Mouse (Mus musculus) brown adipose tissue, adult 24 weeks (tissue): ENCODE results near the gene Hccs. TPM values are rescaled to one million over a fixed set of nuclear protein-coding genes. Genes with fewer than 3 reads are reported as not detected.
"Not testable (repeated sequence)": the region's sequence is repeated elsewhere in the genome, so short reads cannot be mapped to it uniquely, and the experiment has no call there.

Experiments
- H3K27ac ChIP-seq: fragments of 200-500 bp; replicated peaks from 2 replicates; pipeline ENCODE4 v1.5.1; 2012; ENCODE audit warnings: low read depth, mild to moderate bottlenecking, low read length
- H3K4me1 ChIP-seq: fragments of 200-500 bp; 2 replicates; pipeline ENCODE4 v1.6.1; 2012; ENCODE audit warnings: low read length, mixed read lengths; ENCODE audit not compliant: control insufficient read depth, insufficient read depth, insufficient read length
- H3K4me3 ChIP-seq: fragments of 200-500 bp; 2 replicates; pipeline ENCODE4 v1.5.1; 2012; ENCODE audit warnings: low read depth, mild to moderate bottlenecking, low read length, moderate library complexity; ENCODE audit not compliant: insufficient read depth
- polyA plus RNA-seq: library from polyadenylated mRNA; stranded (reverse); fragments of >200 nt; gene quantifications from 2 replicates; pipeline ENCODE4 v1.2.4, GENCODE M21; 2012; ENCODE audit not compliant: missing spikeins, insufficient read depth, insufficient read length

The Hccs gene
- 35.8 and 50.3 TPM in 2 replicates for polyA plus RNA-seq

GRCm38 (mm10) chrX:169319945-169320667, at the start of gene Hccs:
TSS of gene Hccs (minus strand) at chrX:169320372.
- 0 out of 2 replicates have a peak, but pooled peaks cover 2% of the 10 kb centered on the region for H3K4me1 ChIP-seq
- peak within 1 kb of the TSS; percentile 88 for H3K27ac ChIP-seq
- peak within 1 kb of the TSS; percentile 94 for H3K4me3 ChIP-seq

DNA sequence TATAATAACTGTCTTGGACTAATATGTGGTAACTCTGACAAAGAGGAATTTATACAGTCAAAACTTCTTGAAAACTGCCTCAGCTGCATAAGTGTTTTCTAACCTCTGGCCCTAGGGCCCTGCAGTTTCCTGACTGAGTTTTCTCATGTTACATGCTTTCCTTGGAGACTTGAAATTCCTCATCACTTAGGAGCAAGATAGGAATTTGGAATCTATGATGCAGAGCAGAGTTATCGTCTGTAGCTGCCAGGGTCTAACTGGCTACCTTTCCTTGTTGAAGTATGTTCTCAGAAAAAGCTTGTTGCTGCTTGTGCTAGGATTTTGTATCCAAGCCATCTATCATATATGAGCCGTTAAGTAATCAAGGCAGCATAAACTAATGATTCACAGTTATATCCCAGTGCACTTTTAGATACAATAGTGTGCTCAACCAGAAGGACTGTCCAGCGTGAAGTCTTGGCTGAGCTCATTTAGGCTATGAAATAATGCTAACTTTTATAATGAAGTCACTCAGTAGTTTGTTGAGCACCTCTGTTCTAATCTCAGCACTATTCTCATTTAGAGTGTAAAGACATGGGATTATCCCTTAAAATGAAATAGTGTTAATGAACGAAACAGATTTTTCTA, 37.1 kb upstream of the Hccs start:
- no peak overlapping the region for H3K27ac ChIP-seq
- H3K4me1 ChIP-seq: no peaks in the 10 kb centered on the region
- no peak overlapping the region for H3K4me3 ChIP-seq

DNA sequence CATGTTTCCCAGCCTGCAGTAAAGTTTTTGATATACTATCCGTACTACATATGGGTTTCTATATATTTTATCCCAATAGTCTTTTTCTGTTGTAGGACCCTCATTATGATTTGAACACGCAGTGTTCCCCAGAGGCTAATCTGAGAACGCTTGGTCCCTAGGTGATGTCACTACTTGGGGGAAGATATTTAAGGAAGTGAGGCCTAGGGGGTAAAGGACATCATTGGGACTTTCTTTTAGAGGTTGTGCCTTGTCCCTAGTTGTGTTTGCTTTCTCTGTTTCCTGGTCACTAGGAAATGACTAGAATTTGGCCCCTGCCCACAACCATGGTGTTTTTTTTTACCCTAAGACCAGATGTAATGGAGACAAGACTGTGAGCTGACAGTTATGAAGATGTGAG, 18.0 kb upstream of the Hccs start:
- Histone ChIP-seq H3K4me1 (no peaks in the 10 kb centered on the region), H3K4me3 (no peak overlapping the region), H3K27ac (no peak overlapping the region)

GRCm38 (mm10) chrX:169337559-169337958, 17.4 kb upstream of the Hccs start:
- no peak overlapping the region for H3K4me3 ChIP-seq
- H3K4me1 ChIP-seq: no peaks in the 10 kb centered on the region
- H3K27ac ChIP-seq: no peak overlapping the region

GRCm38 (mm10) chrX:169332264-169332663, 12.1 kb upstream of the Hccs start:
- H3K4me1 ChIP-seq: no peaks in the 10 kb centered on the region
- H3K4me3 ChIP-seq: no peak overlapping the region
- H3K27ac ChIP-seq: no peak overlapping the region

GRCm38 (mm10) chrX:169325929-169326595, 5.9 kb upstream of the Hccs start:
- H3K27ac ChIP-seq: no peak overlapping the region
- H3K4me1 ChIP-seq: no peaks in the 10 kb centered on the region
- H3K4me3 ChIP-seq: no peak overlapping the region

DNA sequence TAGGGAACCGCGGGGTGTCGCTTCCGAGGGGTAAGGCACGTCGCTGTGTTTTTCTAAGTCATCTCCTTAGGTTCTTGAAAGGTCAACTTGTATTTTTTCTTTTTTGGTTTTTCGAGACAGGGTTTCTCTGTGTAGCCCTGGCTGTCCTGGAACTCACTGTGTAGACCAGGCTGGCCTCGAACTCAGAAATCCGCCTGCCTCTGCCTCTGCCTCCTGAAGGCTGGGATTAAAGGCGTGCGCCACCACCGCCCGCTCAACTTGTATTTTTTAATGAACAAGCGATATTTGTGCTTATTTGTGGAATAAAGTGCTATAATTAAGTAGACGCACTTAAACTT, 465 bp upstream of the Hccs start:
- H3K4me3 ChIP-seq: peak overlapping the region; percentile 41
- H3K4me1 ChIP-seq, H3K27ac ChIP-seq: not testable (repeated sequence)

DNA sequence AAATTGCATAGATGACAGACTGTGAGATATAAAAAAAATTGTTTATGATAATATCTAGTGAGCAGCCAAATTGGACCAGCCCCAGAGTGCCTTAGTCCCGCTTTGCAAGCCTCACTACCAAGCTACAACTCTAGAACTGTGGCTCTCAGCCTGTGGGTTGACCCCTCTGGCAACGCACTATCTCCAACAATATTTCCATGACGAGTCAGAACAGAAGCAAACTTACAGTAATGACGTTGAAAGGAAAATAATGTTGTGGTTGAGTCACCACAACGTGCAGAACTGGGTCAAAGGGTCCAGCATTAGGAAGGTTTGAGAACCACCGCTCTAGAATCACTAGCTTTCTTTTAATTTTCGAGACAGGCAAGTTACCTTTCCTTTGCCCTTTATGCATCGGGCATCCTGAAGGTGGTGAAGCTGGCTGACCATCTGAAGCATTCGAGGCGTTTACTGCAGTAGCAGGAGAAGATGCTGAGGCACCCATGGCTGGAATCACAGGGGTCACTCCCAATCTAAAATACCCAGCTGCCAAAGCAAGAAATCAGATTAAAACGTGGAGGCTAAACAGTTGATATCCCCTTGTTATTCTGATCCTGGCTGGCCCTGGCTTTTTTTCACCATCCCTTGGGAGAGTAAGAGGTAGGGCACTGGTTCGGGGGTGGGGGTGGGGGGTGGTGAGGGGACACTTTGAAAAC, 959 bp downstream of the Hccs start:
- Histone ChIP-seq H3K4me1 (0 out of 2 replicates have a peak, but pooled peaks cover 2% of the 10 kb centered on the region), H3K4me3 (peak overlapping the region; percentile 94), H3K27ac (peak overlapping the region; percentile 88)

DNA sequence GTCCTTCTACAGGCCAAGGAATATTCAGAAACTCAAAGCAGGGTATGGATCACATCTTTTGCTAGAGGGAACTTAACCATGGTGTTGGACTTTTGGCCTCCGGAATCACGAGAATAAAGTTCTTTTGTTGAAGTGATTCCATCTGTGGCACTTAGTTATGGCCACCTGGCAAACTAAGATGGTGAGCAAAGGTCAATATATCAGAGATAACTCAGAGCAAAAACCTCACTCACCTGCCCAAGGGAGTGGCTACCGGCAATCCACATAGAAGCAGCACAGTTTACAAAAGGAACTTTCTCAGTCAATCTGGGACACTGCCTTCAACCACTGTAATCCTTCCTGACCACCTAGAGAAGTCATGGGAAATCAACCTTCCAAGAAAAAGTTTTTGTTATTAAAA, 11.6 kb downstream of the Hccs start:
- no peak overlapping the region for H3K27ac ChIP-seq
- H3K4me1 ChIP-seq: no peaks in the 10 kb centered on the region
- no peak overlapping the region for H3K4me3 ChIP-seq

- Histone ChIP-seq H3K4me3 (no peak overlapping the region), H3K4me1 (no peaks in the 10 kb centered on the region), H3K27ac (no peak overlapping the region)
These were observed 16.2 kb downstream of the Hccs start for GRCm38 (mm10) chrX:169303945-169304344.

GRCm38 (mm10) chrX:169302271-169303045, 17.7 kb downstream of the Hccs start:
- H3K4me1 ChIP-seq: no peaks in the 10 kb centered on the region
- peak overlapping the region; percentile 56 for H3K27ac ChIP-seq
- peak overlapping the region; percentile 50 for H3K4me3 ChIP-seq

DNA sequence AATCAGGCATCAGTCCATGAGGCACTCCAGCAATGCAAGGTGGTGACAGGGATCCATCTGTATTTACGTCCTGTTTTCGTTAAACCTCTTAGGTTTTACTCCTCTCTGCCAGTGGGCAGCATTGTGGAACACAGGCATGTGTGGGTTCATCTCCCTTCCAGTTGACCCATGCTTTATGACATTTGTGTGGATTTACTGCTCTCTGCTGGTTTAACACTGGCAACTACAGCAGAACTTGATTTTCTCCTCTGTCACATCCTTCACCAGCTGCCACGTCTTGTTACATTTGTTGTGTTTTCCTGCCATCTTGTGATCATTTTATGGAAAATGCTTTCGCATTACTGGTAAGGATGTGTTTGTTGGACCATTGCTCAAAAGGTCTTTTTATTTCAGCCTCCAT, 20.6 kb downstream of the Hccs start:
- Histone ChIP-seq H3K4me3 (no peak overlapping the region), H3K27ac (no peak overlapping the region), H3K4me1 (no peaks in the 10 kb centered on the region)

DNA sequence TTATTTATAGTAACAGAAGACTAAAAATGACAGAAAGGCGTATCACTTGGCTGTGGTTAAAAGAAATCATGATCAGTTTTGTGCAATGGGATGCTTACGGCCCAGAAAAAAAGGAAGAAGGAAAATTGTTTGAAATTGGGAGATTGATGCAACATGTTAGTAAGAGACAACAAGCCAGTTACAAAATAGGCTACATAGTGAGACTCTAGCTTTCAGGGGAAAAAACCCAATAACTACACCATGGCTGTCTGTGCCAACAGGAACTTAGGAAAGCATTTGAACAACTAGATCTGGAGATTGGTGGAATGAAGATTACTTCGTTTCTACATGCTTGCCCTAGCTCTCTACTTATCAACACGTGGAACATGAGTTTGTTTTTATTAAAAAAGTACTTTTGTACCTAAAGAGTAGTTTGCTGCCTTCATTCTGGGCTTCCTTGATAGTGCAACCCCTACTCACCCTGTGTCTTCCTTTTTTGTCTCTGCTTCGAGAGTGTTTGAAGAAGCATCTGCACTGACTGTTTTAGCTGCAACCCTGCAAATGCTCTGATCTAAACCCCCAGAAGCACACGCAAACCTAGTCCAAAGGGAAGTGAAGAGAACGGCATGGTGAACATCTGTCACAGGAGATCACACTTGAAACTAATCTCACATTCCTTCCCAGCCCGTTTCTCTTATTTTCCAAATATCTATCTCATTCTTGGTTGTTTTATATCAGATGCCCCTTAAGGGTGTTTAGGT, 56.6 kb downstream of the Hccs start:
- no peaks in the 10 kb centered on the region; the same call in 1 of the 2 replicates for H3K4me1 ChIP-seq
- H3K27ac ChIP-seq: no peak overlapping the region
- no peak overlapping the region for H3K4me3 ChIP-seq

DNA sequence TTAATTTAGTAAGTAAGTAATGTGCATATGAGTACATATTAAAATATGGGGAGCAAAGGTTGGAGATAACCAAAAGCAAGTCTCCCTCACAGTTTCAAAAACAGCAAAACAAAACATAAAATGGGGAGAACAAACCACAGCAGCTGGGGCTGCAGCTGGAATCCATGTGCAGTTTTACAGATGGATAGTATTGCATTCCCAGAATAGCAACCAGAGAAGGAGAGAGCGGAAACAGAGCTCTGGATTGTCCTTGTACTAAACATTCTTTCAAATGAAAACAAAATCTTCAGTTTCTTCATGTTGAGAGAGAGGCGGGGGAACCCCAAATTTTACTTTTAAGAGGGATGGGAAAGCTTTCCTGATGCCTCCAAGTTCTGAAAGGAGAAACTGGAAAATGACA, 58.0 kb downstream of the Hccs start:
- Histone ChIP-seq H3K4me3 (no peak overlapping the region), H3K4me1 (no peaks in the 10 kb centered on the region; the same call in 1 of the 2 replicates), H3K27ac (no peak overlapping the region)
